Comparison of ENCODE assay signal across 8 mouse cellular contexts in the genomic region with DNA sequence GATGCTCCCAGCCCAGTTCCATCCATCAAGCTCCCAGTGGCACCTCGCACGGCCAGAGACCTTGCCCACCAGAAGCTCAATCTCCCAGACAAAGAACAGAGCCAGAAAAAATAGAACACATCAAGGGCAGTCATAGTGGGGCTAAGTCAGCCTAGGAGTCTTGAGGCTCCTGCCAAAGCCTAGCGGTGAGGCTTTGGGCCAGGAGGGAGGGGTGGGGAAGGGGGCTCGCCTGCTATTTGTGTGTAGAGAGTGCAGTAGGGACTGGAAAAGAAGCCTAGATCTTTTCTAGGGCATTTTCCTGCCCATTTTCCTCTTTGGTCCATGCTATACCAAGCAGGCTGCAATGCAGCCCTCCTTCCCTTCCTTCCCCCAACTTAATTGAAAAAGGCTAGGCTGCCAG.
DNase-seq lines count a peak whose midpoint lies in the region; ATAC-seq and TF ChIP-seq lines count a peak whose summit lies in the region.

No protein-coding gene starts in this region.

- no peaks in the 10 kb centered on the region for H3K27me3 ChIP-seq in heart, embryonic 10.5 days (ENCODE audit: insufficient read depth, poor library complexity, severe bottlenecking)
- no peaks in the 10 kb centered on the region for H3K27me3 ChIP-seq in testis, adult 2 months (ENCODE audit: control insufficient read depth, insufficient read depth, low read length)
- H3K27me3 ChIP-seq in limb, embryonic 14.5 days (ENCODE audit: control insufficient read depth, insufficient read depth, low read length): no peaks in the 10 kb centered on the region; the same call in 1 of the 2 replicates

- intact Hi-C loops in heart, postnatal 14 days (cut with DNase I): no loop called here

- no peak for DNase-seq in heart, embryonic 10.5 days (ENCODE audit: low spot score)
- no peak for DNase-seq in heart, postnatal 14 days
- DNase-seq in testis, postnatal 14 days (ENCODE audit: low spot score): no peak
- peak; percentile 53 for DNase-seq in limb, embryonic 14.5 days (ENCODE audit: low spot score)
- no peak for DNase-seq in liver
- DNase-seq in gastrocnemius, postnatal 4 days (ENCODE audit: low spot score in 2 of 2): no peak
- no peak for DNase-seq in thymus, postnatal 0 days (ENCODE audit: low spot score)

- H3K9me3 ChIP-seq in heart, embryonic 10.5 days: no peaks in the 10 kb centered on the region
- H3K9me3 ChIP-seq in limb, embryonic 14.5 days (ENCODE audit: control insufficient read depth, low read length): no peaks in the 10 kb centered on the region

- peak overlapping the region; percentile 28 for H3K4me2 ChIP-seq in limb, embryonic 14.5 days (replicated peaks; ENCODE audit: low read depth, low read length, severe bottlenecking)

- 24% methylated on average over 4 of the region's 4 CpGs for WGBS in heart, embryonic 10.5 days
- 18% methylated on average over 4 of the region's 4 CpGs for WGBS in limb, embryonic 14.5 days

- TF ChIP-seq POLR2A in testis, adult 2 months (IDR thresholded peaks at IDR 0.05; ENCODE audit: control insufficient read depth, low read depth, low read length): no peak
- no peak for TF ChIP-seq POLR2A in limb, embryonic 14.5 days (IDR thresholded peaks at IDR 0.05; ENCODE audit: borderline replicate concordance, extremely low read depth, insufficient read depth, insufficient read length)

- H3K4me3 ChIP-seq in heart, embryonic 10.5 days: peak overlapping the region; percentile 49; the same call in 1 of the 2 replicates
- peak overlapping the region; percentile 66 for H3K4me3 ChIP-seq in testis, adult 2 months (ENCODE audit: control insufficient read depth, low read depth, low read length)
- peak overlapping the region; percentile 13; the same call in 1 of the 2 replicates for H3K4me3 ChIP-seq in limb, embryonic 14.5 days (replicated peaks; ENCODE audit: low read length)

- no peak for TF ChIP-seq CTCF in testis, adult 2 months (IDR thresholded peaks at IDR 0.05; ENCODE audit: control insufficient read depth, insufficient read depth, insufficient replicate concordance, low read depth, low read length)

- no peak overlapping the region for H3K9ac ChIP-seq in limb, embryonic 14.5 days (ENCODE audit: low read depth, low read length, severe bottlenecking)

- H3K4me1 ChIP-seq in heart, embryonic 10.5 days: peaks cover 54% of the 10 kb centered on the region
- H3K4me1 ChIP-seq in testis, adult 2 months (ENCODE audit: control insufficient read depth, insufficient read depth, low read length): peaks cover 9% of the 10 kb centered on the region
- H3K4me1 ChIP-seq in limb, embryonic 14.5 days (ENCODE audit: control insufficient read depth, insufficient read depth, low read length): peaks cover 28% of the 10 kb centered on the region

- peak overlapping the region; percentile 81; the same call in 1 of the 2 replicates for H3K27ac ChIP-seq in heart, embryonic 10.5 days
- peak overlapping the region; percentile 43; the same call in 1 of the 2 replicates for H3K27ac ChIP-seq in testis, adult 2 months (ENCODE audit: control insufficient read depth, insufficient read depth, low read depth, low read length)
- no peak overlapping the region for H3K27ac ChIP-seq in limb, embryonic 14.5 days (replicated peaks; ENCODE audit: low read depth, low read length)

- ATAC-seq in limb, embryonic 14.5 days (ENCODE audit: low FRiP score, low read depth): peak; percentile 53; the same call in 1 of the 2 replicates

- no peaks in the 10 kb centered on the region for H3K36me3 ChIP-seq in heart, embryonic 10.5 days
- no peaks in the 10 kb centered on the region for H3K36me3 ChIP-seq in testis, adult 2 months (ENCODE audit: control insufficient read depth, insufficient read depth, low read length)
- no peaks in the 10 kb centered on the region for H3K36me3 ChIP-seq in limb, embryonic 14.5 days (ENCODE audit: control insufficient read depth, insufficient read depth, low read length)

Comparison
In these comparisons a context has a peak if more than half of its experiments do, and no peak if none do; other contexts are left out.
1. H3K4me3 ChIP-seq: peak in every context shown above with its lines; median percentile 66 in testis, adult 2 months; 49 in heart, embryonic 10.5 days; 13 in limb, embryonic 14.5 days.